Mouse (Mus musculus) cerebellum, adult 8-10 months (tissue): ENCODE data around the gene Wipi2.
A peak's percentile ranks its signal among the peaks of the same experiment; 100 is the strongest.

ENCODE experiments used
- DNase-seq: peaks from one replicate; pipeline ENCODE4 v3.0.0; 2022

The Wipi2 gene

GRCm38 (mm10) chr5:142637823-142638222 lies 10.3 kb downstream of the Wipi2 start:
- DNase-seq = no peak

- no peak for DNase-seq
Observed at GRCm38 (mm10) chr5:142640088-142640487, 12.6 kb downstream of the Wipi2 start.

GRCm38 (mm10) chr5:142641331-142642051 lies 14.0 kb downstream of the Wipi2 start:
- no peak for DNase-seq

- DNase-seq = no peak
Observed at GRCm38 (mm10) chr5:142648162-142648561, 20.7 kb downstream of the Wipi2 start.

- DNase-seq = no peak
Observed at GRCm38 (mm10) chr5:142649460-142650050, 22.1 kb downstream of the Wipi2 start.

- no peak for DNase-seq
Observed at GRCm38 (mm10) chr5:142650390-142650789, 22.9 kb downstream of the Wipi2 start.

- no peak for DNase-seq
Observed at GRCm38 (mm10) chr5:142650794-142651497, 23.4 kb downstream of the Wipi2 start.

- DNase-seq = no peak
Observed at GRCm38 (mm10) chr5:142652266-142652665, 24.8 kb downstream of the Wipi2 start.

- no peak for DNase-seq
Observed at GRCm38 (mm10) chr5:142660656-142661434, 33.3 kb downstream of the Wipi2 start.

- DNase-seq = no peak
Observed at GRCm38 (mm10) chr5:142667921-142668320, 40.4 kb downstream of the Wipi2 start.

GRCm38 (mm10) chr5:142668556-142669263 lies 41.2 kb downstream of the Wipi2 start:
- DNase-seq = no peak

- peak; percentile 72 for DNase-seq
Observed at GRCm38 (mm10) chr5:142669726-142670125, 42.2 kb downstream of the Wipi2 start.

- no peak for DNase-seq
Observed at GRCm38 (mm10) chr5:142673082-142673481, 45.6 kb downstream of the Wipi2 start.

GRCm38 (mm10) chr5:142678141-142678571 lies 50.7 kb downstream of the Wipi2 start:
- DNase-seq = peak; percentile 69

- no peak for DNase-seq
Observed at GRCm38 (mm10) chr5:142679065-142679464, 51.6 kb downstream of the Wipi2 start.

GRCm38 (mm10) chr5:142681911-142682310 lies 54.4 kb downstream of the Wipi2 start:
- no peak for DNase-seq

GRCm38 (mm10) chr5:142682529-142682928 lies 55.0 kb downstream of the Wipi2 start:
- DNase-seq = no peak

- DNase-seq = no peak
Observed at GRCm38 (mm10) chr5:142688866-142689265, 61.4 kb downstream of the Wipi2 start.

GRCm38 (mm10) chr5:142690343-142690742 lies 62.8 kb downstream of the Wipi2 start:
- DNase-seq = no peak

- peak; percentile 73 for DNase-seq
Observed at GRCm38 (mm10) chr5:142692248-142692647, 64.8 kb downstream of the Wipi2 start, which contains the start of gene Slc29a4. Gene Slc29a4 (plus strand): TSS chr5:142692512.

- DNase-seq = peak; percentile 55
Observed at GRCm38 (mm10) chr5:142692971-142693737, 65.7 kb downstream of the Wipi2 start.
